Mouse (Mus musculus) urinary bladder, postnatal 36 days (tissue): ENCODE measurements around the gene St8sia6.

ENCODE experiments used
- DNase-seq, 2 experiments: peaks; one replicate each; pipeline ENCODE4 v3.0.0; 2022; ENCODE audit warnings: low spot score in 2 of 2, mixed read lengths in 1 of 2

The St8sia6 gene

GRCm38 (mm10) chr2:13767532-13768411 is 26.1 kb downstream of the St8sia6 start:
- DNase-seq = no peak

GRCm38 (mm10) chr2:13760366-13760765 is 33.5 kb downstream of the St8sia6 start:
- no peak for DNase-seq

- DNase-seq = no peak
Measured at GRCm38 (mm10) chr2:13757412-13757811, 36.5 kb downstream of the St8sia6 start.

DNA sequence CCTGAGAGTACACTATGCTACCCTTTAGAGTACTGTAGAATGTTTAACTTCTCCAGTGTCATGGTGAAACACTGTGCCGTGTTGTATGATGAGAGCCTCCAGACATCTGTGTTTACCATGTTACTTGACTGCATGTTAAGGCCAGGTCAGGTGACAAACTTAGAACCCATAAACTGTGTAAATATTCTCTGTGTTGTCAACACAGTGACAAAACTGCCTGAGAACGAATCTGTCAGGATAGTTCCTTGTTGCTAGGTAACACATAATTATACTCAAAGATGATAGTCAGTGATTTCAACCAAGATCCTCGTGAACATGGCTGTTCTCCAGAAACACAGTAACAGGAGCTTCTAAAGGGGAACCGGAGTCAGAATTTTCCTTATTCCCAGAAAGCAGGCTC is 38.1 kb downstream of the St8sia6 start:
- no peak for DNase-seq

DNA sequence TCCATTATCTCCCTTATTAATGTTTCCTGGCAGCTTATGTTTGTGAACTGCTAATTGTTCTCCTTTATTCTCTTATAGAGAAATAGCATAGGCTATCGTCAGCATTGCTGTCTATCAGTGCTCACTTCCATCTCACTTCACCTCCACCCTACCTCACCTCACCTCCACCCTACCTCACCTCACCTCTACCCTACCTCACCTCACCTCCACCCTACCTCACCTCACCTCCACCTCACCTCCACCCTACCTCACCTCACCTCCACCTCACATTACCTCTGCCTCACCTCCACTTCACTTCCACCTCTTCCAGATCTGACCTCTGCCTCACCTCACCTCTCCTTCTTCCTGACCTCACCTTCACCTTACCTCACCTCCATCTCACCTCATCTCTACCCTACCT is 42.2 kb downstream of the St8sia6 start:
- DNase-seq = no peak

DNA sequence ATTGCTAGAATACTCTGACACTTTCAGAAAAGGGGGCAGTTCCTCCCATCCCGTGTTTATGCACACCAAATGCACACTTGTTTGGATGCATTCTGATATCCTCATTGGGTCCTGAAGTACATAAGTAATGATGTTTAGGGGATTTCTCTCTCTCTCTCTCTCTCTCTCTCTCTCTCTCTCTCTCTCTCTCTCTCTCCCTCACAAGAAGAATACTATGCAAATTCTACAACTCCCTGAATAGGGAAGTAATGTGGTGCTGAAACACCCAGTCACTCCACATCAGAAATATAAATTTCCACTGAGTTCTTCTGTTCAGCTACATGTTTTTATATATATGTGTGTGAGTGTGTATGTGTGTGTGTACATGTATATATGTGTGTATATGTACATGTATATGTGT is 43.1 kb downstream of the St8sia6 start:
- DNase-seq = no peak

DNA sequence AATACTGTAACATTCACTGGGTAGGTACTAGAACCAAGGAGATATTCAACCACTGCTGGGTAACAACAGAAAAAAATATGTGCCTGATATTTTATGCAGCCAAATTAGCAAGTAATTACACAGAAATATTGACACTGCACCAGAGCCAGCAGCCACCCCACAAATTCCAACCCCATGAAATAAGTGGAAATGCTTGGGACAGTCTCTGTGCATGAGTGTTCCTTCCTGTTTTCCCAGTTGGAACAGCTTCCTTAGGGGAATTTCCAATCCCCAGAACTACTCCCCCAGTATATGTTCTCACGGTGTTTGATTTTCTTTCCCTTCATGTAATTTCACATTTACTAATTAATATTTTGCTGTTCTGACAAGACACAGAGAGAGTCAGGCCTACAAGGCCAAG is 43.8 kb downstream of the St8sia6 start:
- no peak for DNase-seq

- DNase-seq = no peak
Measured at GRCm38 (mm10) chr2:13749176-13749575, 44.7 kb downstream of the St8sia6 start.

DNA sequence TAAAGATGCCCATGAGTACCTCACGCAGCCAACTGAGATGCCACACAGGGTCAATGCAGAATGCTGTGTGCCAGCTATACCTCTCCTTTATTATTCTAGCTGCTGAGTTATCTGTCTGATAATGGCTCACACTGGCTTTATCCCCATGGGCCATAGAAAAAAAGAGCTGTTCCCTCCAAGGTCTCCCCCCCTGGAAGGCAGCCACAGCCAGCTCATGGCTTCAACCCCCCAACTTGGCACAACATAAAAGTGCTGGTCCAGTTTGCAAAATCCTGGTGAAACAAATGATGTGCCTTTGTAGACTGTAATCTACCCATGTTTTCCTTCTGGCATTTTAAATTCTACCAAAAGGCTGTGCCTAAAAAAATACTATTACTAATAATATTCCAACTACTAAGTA is 46.3 kb downstream of the St8sia6 start:
- no peak for DNase-seq

GRCm38 (mm10) chr2:13746023-13746422 is 47.8 kb downstream of the St8sia6 start:
- no peak for DNase-seq

DNA sequence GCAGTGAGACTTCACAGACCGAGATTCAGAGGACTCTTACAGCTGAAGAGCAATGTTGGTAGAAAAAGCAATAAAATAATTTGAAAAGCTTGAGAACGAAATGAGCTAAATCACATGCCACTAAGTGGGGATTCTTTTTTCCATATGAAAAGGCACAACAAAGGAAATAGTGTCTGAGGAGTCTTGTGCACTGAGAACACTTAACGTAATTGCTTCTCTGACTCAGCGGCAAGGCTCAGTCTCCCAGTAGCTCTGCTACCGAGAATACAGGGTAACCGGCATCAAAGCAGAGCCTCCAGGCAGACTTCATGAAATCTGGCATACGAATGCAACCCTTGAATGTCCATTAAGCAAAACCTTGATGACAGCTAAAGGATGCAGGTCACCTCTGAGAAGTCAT is 55.2 kb downstream of the St8sia6 start:
- DNase-seq = no peak

DNA sequence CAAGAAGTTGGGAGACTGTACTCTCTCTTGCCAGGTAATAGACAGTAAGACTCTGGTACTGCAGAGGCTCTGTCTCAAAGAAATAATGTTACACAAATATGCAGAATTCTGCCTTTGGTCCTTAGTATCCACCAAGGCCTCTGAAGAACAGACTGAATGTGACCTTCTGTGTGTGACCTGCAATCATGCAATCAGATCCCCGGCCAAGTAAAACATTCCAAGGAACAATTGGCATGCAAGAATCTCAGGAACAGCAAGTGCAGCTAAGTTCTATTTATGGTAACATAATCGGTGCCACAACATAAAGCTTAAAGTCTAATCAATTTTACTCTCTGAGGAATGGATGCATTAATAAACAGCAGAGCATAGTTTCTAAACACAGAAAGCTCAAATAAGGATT is 66.0 kb downstream of the St8sia6 start:
- DNase-seq = no peak

- no peak for DNase-seq
Measured at GRCm38 (mm10) chr2:13725592-13725991, 68.3 kb downstream of the St8sia6 start.

GRCm38 (mm10) chr2:13722241-13722640 is 71.6 kb downstream of the St8sia6 start:
- peak; percentile 32 to 35 for DNase-seq

DNA sequence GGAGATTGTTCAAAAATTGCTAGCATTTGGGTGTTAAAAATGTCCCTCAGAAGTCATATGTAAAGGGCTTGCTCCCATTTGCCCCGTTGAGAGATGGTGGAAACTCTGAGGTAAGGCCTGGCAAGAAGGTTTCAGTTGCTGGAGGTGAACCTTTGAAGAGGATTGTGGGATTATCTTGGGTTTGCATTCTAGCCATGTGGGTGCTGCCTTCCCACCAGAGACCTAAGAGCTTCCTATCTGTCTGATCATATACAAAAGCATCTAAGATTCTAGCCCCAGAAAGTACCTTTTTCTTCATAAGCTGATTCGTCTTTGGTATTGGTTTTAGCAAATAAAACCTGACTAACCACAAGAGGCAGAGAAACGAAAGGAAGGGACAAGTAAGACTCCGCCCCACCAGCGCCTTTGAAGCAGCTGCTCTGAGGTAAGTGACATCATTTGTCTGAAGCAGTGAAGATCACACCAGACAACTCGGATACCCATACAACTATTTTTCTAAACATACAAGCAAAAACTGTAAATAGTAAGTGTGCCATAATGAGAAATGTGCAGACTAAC is 75.2 kb downstream of the St8sia6 start:
- no peak for DNase-seq

- DNase-seq = peak in 1 of 2 experiments; percentile 19
Measured at GRCm38 (mm10) chr2:13708785-13709184, 85.1 kb downstream of the St8sia6 start.

DNA sequence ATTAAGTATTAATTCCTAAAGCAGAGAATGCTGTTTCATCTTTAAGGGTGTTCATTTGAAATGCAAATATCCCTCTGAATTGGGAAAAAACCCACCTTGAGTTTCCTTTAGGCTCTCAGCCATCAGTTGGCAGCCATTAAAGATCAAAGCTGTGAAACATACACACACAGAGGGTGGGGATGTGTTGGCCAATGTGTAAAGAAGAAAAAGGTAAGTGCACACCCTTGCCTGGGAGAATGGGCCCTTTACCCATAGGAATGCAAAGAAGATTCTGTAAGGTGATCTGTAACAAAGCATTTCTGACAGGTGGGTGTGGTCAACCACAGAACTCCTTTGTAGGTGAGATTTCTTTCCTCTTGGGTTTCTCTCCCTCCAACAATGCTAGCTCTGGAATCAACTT is 96.3 kb downstream of the St8sia6 start:
- no peak for DNase-seq

- no peak for DNase-seq
Measured at GRCm38 (mm10) chr2:13694417-13694816, 99.4 kb downstream of the St8sia6 start.

GRCm38 (mm10) chr2:13684380-13684779 is 109.5 kb downstream of the St8sia6 start:
- DNase-seq = no peak

DNA sequence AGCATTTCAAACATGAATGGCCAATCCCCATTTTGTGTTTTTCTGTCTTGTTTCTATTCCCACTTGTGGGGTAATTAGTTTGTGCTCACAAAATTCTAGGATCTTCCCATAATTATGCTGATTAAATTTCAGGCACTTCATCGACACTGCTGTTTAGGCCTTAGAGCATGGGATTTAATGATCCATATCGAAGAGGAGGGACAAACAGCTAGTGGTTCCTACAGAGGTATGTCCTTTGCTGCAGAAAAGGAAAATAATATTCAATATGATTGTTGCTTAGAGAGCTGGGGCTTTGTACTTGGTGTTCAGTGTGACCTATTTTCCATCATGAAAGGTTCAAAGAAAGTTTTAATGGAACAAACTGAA is 110.7 kb downstream of the St8sia6 start:
- no peak for DNase-seq

- no peak for DNase-seq
Measured at GRCm38 (mm10) chr2:13682488-13683204, 111.2 kb downstream of the St8sia6 start.

- DNase-seq = no peak
Measured at GRCm38 (mm10) chr2:13672946-13673345, 120.9 kb downstream of the St8sia6 start.

GRCm38 (mm10) chr2:13672426-13672825 is 121.4 kb downstream of the St8sia6 start:
- no peak for DNase-seq
